Mouse (Mus musculus) embryonic facial prominence, embryonic 15.5 days (tissue): ENCODE measurements around the gene Defb26. TPM values are rescaled to one million over a fixed set of nuclear protein-coding genes. Genes with fewer than 3 reads are reported as not detected.

Experiments used
- ATAC-seq: fragments of 200-750 bp; cut with Nextera tagmentation; 2 replicates; pipeline ENCODE4 v1.8.0; 2017; ENCODE audit warnings: low read depth, moderate TSS enrichment; ENCODE audit not compliant: insufficient number of reproducible peaks, low FRiP score, low TSS enrichment
- H3K27ac ChIP-seq: fragments of 300-500 bp; sonication (generic); replicated peaks from 2 replicates; pipeline ENCODE4 v1.5.1; 2015; ENCODE audit warnings: mild to moderate bottlenecking, inconsistent platforms
- H3K27me3 ChIP-seq: fragments of 300-500 bp; sonication (generic); 2 replicates; pipeline ENCODE4 v1.6.1; 2015; ENCODE audit warnings: inconsistent platforms
- H3K36me3 ChIP-seq: fragments of 300-500 bp; sonication (generic); 2 replicates; pipeline ENCODE4 v1.6.1; 2015; ENCODE audit warnings: mild to moderate bottlenecking, inconsistent platforms
- H3K4me1 ChIP-seq: fragments of 300-500 bp; sonication (generic); 2 replicates; pipeline ENCODE4 v1.6.1; 2015; ENCODE audit warnings: inconsistent platforms
- H3K4me2 ChIP-seq: fragments of 300-500 bp; sonication (generic); replicated peaks from 2 replicates; pipeline ENCODE4 v1.6.1; 2015; ENCODE audit warnings: mild to moderate bottlenecking, inconsistent platforms
- H3K4me3 ChIP-seq: fragments of 300-500 bp; sonication (generic); replicated peaks from 2 replicates; pipeline ENCODE4 v1.5.1; 2015; ENCODE audit warnings: mild to moderate bottlenecking, inconsistent platforms
- H3K9ac ChIP-seq: fragments of 300-500 bp; sonication (generic); 2 replicates; pipeline ENCODE4 v1.6.1; 2015; ENCODE audit warnings: inconsistent platforms
- H3K9me3 ChIP-seq: fragments of 300-500 bp; sonication (generic); replicated peaks from 2 replicates; pipeline ENCODE4 v1.6.1; 2016; ENCODE audit warnings: inconsistent platforms
- whole genome bisulfite sequencing: fragments of 180-500 bp; shearing (Covaris S2); methylation state at CpG from one replicate; pipeline ENCODE4 v1.1.7; 2015; 5-methylcytosine and 5-hydroxymethylcytosine counted together
- polyA plus RNA-seq: library from polyadenylated mRNA; unstranded; fragments of >200 nt; fragmentation: Nextera tagmentation; extraction: Ambion mirVana; gene quantifications from 2 replicates; pipeline ENCODE4 v1.2.1, GENCODE M21; 2015

The Defb26 gene
- polyA plus RNA-seq, 1 experiment from 2014 or later = not detected

DNA sequence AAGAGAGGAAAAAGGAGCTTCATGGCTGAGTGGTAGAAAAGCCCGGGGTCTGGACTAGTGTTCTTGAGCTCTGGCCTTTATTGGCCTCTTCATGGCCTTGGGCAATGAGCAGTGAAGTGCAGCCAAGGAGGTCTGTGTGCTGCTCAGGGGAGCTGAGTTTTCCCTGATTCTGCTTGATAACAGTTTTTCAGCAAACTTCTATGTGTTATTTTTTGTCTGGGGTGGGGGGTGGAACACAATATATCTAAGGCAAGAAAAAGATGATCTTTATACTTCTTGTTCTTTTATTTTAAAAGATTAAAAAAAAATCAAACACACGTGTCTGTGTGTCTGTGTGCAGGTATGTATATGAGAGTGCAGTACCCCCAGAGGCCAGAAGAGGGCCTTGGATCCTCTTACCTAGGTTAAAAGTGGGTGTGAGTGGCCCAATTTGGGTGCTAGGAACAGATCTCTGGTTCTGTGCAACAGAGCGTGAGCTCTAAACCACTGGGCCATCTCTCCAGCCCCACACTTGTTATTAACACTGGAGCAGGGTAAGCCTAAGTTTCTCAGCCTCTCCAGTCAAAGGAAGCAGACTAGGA is 46.8 kb downstream of the Defb26 start, which contains the start of gene Defb23:
Gene Defb23, minus strand, starts transcription at position 51 of the 581 bp plus-strand sequence.
- no peak within 1 kb of the TSS for H3K27ac ChIP-seq
- ATAC-seq = no peak
- no peak within 1 kb of the TSS for H3K9ac ChIP-seq
- no peaks in the 10 kb centered on the region for H3K4me1 ChIP-seq
- no peak within 1 kb of the TSS for H3K4me3 ChIP-seq
- H3K36me3 ChIP-seq = no peaks in the 10 kb centered on the region
- H3K4me2 ChIP-seq = no peak within 1 kb of the TSS
- H3K9me3 ChIP-seq = no peaks in the 10 kb centered on the region
- H3K27me3 ChIP-seq = no peaks in the 10 kb centered on the region
- WGBS = 84% methylated on average over 3 of the region's 3 CpGs

- Histone ChIP-seq H3K9ac (no peak overlapping the region), H3K27me3 (no peaks in the 10 kb centered on the region), H3K4me1 (peaks cover 7% of the 10 kb centered on the region), H3K9me3 (no peaks in the 10 kb centered on the region), H3K36me3 (no peaks in the 10 kb centered on the region), H3K27ac (no peak overlapping the region), H3K4me2 (no peak overlapping the region), H3K4me3 (no peak overlapping the region)
- 42% methylated on average over 13 of the region's 13 CpGs for WGBS
- ATAC-seq = no peak
These were observed 52.3 kb downstream of the Defb26 start for GRCm38 (mm10) chr2:152459241-152459640.

Other genes starting within 250 kb of the Defb26 start
- gene Tbc1d20, start 217.9 kb downstream of the Defb26 start, polyA plus RNA-seq = 47.6 and 49.1 TPM in 2 replicates
- gene Rbck1, start 179.0 kb downstream of the Defb26 start, polyA plus RNA-seq = 91.3 and 94.1 TPM in 2 replicates
- gene Trib3, start 167.7 kb downstream of the Defb26 start, polyA plus RNA-seq = 3.9 and 6.5 TPM in 2 replicates
- gene Nrsn2, start 135.1 kb downstream of the Defb26 start, polyA plus RNA-seq = 1.0 and 1.3 TPM in 2 replicates
- 7.7 and 7.9 TPM in 2 replicates for gene Sox12, start 113.6 kb downstream of the Defb26 start, polyA plus RNA-seq
- 37.5 and 40.1 TPM in 2 replicates for gene Zcchc3, start 96.7 kb downstream of the Defb26 start, polyA plus RNA-seq
- gene 6820408C15Rik, start 96.1 kb downstream of the Defb26 start, polyA plus RNA-seq = 9.4 and 15.2 TPM in 2 replicates
- gene Defb23, start 47.1 kb downstream of the Defb26 start, polyA plus RNA-seq = not detected in 2 replicates
- not detected in 2 replicates for gene Defb20, start 34.6 kb downstream of the Defb26 start, polyA plus RNA-seq
- gene Defb22, start 21.6 kb downstream of the Defb26 start, polyA plus RNA-seq = not detected in 2 replicates
- gene Defb28, start 6.6 kb upstream of the Defb26 start, polyA plus RNA-seq = not detected in 2 replicates
- gene Defb29, start 28.4 kb upstream of the Defb26 start, polyA plus RNA-seq = not detected in 2 replicates
- not detected in 2 replicates for gene Gm17416, start 57.6 kb upstream of the Defb26 start, polyA plus RNA-seq
- gene Defb21, start 61.1 kb upstream of the Defb26 start, polyA plus RNA-seq = not detected in 2 replicates
- gene Defb19, start 68.6 kb upstream of the Defb26 start, polyA plus RNA-seq = not detected in 2 replicates
- gene Defb45, start 87.7 kb upstream of the Defb26 start, polyA plus RNA-seq = not detected in 2 replicates
- not detected in 2 replicates for gene Defb36, start 92.6 kb upstream of the Defb26 start, polyA plus RNA-seq
- 1.5 and 3.4 TPM in 2 replicates for gene Defb25, start 111.4 kb upstream of the Defb26 start, polyA plus RNA-seq
- 5.0 and 5.3 TPM in 2 replicates for gene Rem1, start 115.3 kb upstream of the Defb26 start, polyA plus RNA-seq
- 130 and 137 TPM in 2 replicates for gene H13, start 157.8 kb upstream of the Defb26 start, polyA plus RNA-seq
- 24.7 and 27.3 TPM in 2 replicates for gene Mcts2, start 175.3 kb upstream of the Defb26 start, polyA plus RNA-seq
- 142 and 160 TPM in 2 replicates for gene Id1, start 224.6 kb upstream of the Defb26 start, polyA plus RNA-seq
- gene Cox4i2, start 242.5 kb upstream of the Defb26 start, polyA plus RNA-seq = 37.7 and 37.9 TPM in 2 replicates